Mouse (Mus musculus) erythroblast, embryonic 14.5 days (primary cell): ENCODE measurements around the gene Hoxa4.

Experiments used
- GATA1 ChIP-seq: IDR thresholded peaks from 2 replicates; pipeline ENCODE4 v1.6.1; 2012; ENCODE audit warnings: low read length, inconsistent platforms, mixed read lengths
- TAL1 ChIP-seq: IDR thresholded peaks from 3 replicates; pipeline ENCODE4 v1.6.1; 2012; ENCODE audit warnings: low read length, inconsistent platforms, mixed read lengths

- no peak for TF ChIP-seq GATA1
- no peak for TF ChIP-seq TAL1
These were observed 34.3 kb upstream of the Hoxa4 start for GRCm38 (mm10) chr6:52225612-52226568.
